Mouse (Mus musculus) layer of hippocampus, adult 11-12 months (tissue): ENCODE data around the gene Lingo1.

Experiments
- DNase-seq: peaks from one replicate; pipeline ENCODE4 v3.0.0; 2022; ENCODE audit warnings: low spot score

Lingo1 gene

GRCm38 (mm10) chr9:56776881-56777801 is 19.1 kb downstream of the Lingo1 start:
- peak; percentile 45 for DNase-seq

GRCm38 (mm10) chr9:56775161-56775934 is 20.9 kb downstream of the Lingo1 start:
- no peak for DNase-seq

GRCm38 (mm10) chr9:56774231-56774630 is 22.0 kb downstream of the Lingo1 start:
- peak; percentile 75 for DNase-seq

- no peak for DNase-seq
Observed at GRCm38 (mm10) chr9:56773666-56774065, 22.6 kb downstream of the Lingo1 start.

- DNase-seq, result no peak
Observed at GRCm38 (mm10) chr9:56767653-56768136, 28.6 kb downstream of the Lingo1 start.

GRCm38 (mm10) chr9:56766629-56767357 is 29.5 kb downstream of the Lingo1 start:
- no peak for DNase-seq

- peak; percentile 69 for DNase-seq
Observed at GRCm38 (mm10) chr9:56762106-56762562, 34.1 kb downstream of the Lingo1 start.

GRCm38 (mm10) chr9:56757791-56758190 is 38.5 kb downstream of the Lingo1 start:
- DNase-seq, result no peak

GRCm38 (mm10) chr9:56755119-56755518 is 41.1 kb downstream of the Lingo1 start:
- no peak for DNase-seq

GRCm38 (mm10) chr9:56753386-56753785 is 42.9 kb downstream of the Lingo1 start:
- DNase-seq, result no peak

- no peak for DNase-seq
Observed at GRCm38 (mm10) chr9:56748056-56748455, 48.2 kb downstream of the Lingo1 start.

- no peak for DNase-seq
Observed at GRCm38 (mm10) chr9:56746926-56747294, 49.4 kb downstream of the Lingo1 start.

- DNase-seq, result no peak
Observed at GRCm38 (mm10) chr9:56746195-56746925, 49.9 kb downstream of the Lingo1 start.

GRCm38 (mm10) chr9:56744369-56744768 is 51.9 kb downstream of the Lingo1 start:
- DNase-seq, result no peak

- DNase-seq, result peak; percentile 53
Observed at GRCm38 (mm10) chr9:56739181-56739737, 57.0 kb downstream of the Lingo1 start.

- DNase-seq, result no peak
Observed at GRCm38 (mm10) chr9:56738261-56739171, 57.8 kb downstream of the Lingo1 start.

GRCm38 (mm10) chr9:56734398-56734797 is 61.9 kb downstream of the Lingo1 start:
- no peak for DNase-seq

GRCm38 (mm10) chr9:56730997-56731396 is 65.3 kb downstream of the Lingo1 start:
- no peak for DNase-seq

GRCm38 (mm10) chr9:56729145-56729544 is 67.1 kb downstream of the Lingo1 start:
- no peak for DNase-seq
